Mouse (Mus musculus) thymus, postnatal 14 days (tissue): ENCODE data around the gene Pom121l2.

Source experiments
- DNase-seq: peaks from one replicate; pipeline ENCODE4 v3.0.0; 2021

Pom121l2 gene

DNA sequence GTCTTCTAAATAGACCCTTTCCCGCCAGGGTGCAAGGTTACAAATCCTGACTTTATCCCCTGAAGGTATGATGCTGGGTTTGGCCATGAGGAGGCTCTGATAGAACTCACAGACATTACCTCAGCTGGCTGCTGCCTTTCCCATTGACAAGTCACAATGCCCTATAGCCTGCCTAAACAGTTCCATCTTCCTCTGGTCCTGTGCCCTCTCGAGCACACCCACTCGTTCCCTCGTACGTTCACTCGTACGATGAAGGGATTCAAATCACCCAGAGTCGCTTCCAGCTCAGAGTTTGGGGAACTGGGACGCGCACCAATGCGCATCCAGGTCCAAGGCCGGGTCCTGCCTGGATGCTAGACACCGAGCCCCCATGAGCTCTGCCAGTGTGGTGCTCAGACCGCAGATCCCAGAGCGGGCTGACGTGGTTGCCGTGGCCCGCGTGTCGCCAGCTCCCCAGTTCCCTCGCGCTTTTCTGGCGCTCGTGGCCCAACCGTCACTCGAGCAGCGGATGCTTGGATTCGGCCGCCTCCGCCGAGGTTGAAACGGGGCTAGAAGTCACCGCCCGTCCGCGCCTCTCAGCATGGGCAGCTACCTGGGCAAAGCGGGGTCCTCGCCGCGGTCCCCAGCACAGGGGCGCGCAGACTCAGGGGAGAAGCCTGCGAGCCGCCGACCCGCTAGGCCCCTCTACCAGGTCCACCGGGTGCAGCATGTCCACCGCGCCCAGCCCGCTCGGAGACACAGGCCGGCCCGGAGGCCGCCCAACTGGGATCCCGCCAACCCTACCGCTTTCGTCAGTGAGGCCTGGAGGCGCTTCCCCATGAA is at the start of gene Pom121l2:
TSS of gene Pom121l2 (plus strand) at position 214 of the 822 bp plus-strand sequence.
- peak; percentile 21 for DNase-seq

DNA sequence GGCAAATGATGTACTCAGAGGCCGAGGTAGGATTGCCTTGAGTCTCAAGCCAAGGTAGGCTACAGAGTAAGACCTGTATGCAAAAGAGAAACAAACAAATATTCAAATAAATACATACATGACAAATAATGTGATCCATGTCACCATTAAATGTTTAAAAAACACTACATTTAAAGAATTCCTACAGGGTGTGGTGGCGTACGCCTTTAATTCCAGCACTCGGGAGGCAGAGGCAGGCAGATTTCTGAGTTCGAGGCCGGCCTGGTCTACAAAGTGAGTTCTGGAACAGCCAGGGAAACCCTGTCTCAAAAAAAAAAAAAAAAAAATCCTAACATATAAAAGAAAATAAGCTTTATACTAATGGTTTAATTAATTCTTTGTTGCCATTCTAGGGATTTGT is 49.3 kb upstream of the Pom121l2 start:
- no peak for DNase-seq

DNA sequence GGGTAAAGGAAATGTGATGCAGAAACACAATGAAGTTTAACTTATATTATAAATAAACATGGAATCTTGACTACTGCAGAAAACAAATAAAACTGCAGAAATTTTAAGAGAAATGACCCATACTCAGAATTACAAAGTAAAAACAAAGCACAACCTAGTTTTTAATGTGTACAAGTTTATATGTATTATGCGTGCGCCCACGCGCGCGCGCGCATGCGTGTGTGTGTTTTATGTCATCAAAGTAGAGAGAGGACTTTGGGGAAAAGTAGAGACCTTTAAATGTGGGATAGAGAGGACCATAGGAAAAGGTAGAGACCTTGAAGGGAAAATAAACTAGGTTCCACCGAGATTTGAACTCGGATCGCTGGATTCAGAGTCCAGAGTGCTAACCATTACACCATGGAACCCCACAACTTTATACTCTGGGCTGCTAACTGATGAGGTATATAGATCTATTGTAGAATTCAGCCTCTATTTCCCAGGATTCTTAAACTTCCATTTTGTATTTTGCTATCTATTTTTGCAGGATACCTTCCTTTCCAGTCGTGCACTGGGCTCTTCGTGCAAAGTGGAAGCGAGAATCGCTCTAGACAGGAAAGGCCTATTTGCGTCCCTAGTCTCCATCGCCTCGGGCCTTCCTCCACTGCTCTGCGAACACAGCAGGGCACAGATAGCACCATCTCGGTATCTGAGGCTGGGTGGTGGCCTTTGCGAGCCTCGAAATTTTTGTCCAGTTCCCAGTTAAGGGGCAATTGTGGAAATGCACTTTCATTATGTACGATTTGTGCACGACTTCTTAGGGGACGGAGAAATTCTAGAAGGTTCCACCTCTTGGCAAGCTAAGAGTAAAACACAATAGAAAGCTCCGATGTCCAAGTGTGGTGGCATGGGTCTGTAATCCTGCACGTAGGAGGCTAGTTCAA is 47.1 kb upstream of the Pom121l2 start:
- no peak for DNase-seq

DNA sequence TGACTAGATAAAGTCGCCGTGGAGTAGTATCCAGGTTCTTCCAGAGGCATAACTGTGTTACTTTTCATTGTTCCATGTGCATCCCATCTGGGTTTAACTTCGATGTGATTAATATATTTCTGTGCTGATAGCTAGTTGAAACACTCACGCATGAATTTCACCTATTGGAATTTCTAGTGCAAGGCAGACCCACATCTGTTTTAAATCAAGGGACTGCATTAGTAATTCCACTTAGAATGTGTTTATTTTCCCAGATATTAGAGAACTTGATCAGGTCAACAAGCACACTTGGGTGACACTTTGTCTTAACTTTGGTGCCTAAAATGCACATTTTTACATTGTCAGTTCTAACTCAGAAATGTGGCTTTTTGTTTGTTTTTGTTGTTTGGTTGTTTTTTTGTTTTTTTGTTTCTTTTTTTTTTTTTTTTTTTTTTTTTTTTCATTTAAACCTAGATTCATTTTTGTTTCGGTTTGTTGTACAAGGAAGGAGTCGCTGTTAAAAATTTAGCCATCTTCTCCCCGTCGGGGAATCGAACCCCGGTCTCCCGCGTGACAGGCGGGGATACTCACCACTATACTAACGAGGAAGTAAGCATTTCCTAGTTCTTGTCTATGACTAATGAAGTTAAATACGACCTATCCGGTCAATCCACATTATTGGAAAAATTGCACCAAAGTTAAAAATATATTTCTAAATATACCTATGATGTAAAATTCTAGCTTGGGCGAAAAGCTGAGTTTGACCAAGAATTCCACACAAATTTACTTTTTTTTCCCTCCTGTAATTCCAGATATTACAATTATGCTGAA is 45.8 kb upstream of the Pom121l2 start:
- peak; percentile 85 for DNase-seq

DNA sequence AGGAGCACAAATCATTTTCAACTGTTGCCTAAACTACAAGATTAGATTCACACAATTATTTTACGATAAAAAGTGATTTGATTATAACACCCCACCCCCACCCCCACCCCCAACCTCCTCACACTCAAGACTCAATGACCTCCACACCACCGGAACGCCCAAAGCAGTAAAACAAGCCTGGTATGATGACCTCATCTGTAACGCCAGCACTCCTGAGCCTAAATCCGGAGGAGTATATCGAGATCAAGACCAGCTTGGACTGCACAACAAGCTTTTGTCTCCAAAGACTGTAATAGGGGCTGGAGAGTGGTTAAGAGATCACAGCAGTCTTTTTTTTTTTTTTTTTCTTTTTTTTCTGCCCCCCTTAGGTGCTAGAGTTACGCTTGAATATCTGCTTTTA is 45.2 kb upstream of the Pom121l2 start:
- DNase-seq = no peak

DNA sequence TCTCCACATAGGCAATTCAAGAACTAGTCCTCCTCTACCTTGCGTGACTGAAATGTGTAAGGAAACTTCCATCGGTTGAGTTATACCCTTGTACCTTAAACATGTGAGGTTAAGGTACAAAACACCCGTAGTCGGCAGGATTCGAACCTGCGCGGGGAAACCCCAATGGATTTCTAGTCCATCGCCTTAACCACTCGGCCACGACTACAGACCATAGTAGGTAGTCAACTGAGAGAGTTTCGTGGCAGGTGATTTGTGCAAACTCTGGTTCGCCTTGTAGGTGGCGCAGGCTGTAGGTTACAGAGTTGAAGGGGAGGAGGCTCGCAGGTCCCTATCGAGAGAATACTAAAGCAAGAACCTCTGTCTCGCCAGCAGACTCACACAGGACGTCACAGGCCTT is 44.0 kb upstream of the Pom121l2 start:
- peak; percentile 91 for DNase-seq

DNA sequence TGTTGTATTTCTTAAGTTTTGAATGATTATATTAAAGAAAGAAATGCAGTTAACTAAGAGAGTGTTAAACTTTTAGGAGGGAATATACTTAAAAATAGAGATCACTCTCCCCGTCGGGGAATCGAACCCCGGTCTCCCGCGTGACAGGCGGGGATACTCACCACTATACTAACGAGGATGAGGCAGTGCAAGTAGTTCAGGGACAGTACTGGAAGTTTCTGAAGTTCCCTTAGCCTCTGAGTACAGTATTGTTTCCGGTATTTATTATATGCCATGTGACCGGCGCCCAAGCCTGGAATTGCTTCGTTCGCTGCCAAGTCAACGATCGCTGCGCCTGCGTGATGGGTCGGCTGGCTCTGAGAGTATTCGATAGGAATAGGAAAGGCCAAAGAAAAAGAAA is 40.8 kb upstream of the Pom121l2 start:
- DNase-seq = peak; percentile 92

DNA sequence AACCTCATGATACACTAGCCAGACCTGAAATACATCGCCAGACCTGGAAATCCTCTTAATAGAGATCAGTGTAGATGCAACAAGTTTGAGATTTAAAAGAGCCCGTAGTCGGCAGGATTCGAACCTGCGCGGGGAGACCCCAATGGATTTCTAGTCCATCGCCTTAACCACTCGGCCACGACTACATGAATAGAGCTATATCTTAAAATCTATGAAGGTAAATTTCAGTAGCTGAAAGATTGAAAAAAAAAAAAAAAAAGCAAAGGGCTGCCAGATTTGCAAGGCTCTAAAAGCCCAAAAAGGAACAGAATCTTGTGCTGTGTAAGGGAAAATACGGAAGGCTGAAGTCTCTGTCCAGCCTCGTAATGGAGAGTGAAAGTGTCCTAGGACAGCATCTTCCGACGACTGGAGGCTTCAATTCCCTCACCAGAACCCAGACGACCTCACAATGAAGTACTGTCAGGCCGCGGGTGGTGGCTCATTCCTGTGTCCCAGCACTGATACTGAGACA is 40.1 kb upstream of the Pom121l2 start:
- peak; percentile 89 for DNase-seq

DNA sequence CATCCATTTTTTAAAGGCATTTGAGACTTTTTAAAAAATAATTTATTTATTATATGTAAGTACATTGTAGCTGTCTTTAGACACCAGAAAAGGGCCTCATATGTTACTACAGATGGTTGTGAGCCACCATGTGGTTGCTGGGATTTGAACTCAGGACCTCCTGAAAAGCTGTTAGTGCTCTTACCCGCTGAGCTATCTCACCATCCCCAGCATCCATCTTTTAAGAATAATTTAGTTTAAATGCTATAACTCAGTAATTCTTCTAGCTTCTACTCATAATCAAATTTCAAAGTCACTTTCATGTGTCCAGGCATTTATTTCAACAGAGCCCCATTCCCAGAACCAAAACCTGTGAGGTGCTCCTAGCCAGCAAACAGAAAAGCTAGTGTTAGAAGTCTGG is 37.4 kb upstream of the Pom121l2 start:
- DNase-seq = no peak

DNA sequence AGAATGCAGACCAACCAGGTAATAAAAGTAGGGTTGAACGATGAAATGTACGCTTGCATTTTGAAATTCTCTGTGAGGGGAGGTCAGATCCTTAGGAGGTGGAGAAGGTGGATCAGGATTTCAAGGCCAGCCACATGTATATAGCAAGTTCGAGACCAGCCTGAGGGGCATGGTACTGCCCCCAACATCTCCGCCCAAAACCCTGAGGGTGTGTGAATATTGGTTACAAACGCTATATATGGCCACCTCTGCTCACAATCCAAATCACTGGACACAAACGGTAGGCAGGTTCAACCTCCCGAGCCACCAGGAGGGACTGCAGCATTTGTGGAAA is 36.4 kb upstream of the Pom121l2 start:
- no peak for DNase-seq

DNA sequence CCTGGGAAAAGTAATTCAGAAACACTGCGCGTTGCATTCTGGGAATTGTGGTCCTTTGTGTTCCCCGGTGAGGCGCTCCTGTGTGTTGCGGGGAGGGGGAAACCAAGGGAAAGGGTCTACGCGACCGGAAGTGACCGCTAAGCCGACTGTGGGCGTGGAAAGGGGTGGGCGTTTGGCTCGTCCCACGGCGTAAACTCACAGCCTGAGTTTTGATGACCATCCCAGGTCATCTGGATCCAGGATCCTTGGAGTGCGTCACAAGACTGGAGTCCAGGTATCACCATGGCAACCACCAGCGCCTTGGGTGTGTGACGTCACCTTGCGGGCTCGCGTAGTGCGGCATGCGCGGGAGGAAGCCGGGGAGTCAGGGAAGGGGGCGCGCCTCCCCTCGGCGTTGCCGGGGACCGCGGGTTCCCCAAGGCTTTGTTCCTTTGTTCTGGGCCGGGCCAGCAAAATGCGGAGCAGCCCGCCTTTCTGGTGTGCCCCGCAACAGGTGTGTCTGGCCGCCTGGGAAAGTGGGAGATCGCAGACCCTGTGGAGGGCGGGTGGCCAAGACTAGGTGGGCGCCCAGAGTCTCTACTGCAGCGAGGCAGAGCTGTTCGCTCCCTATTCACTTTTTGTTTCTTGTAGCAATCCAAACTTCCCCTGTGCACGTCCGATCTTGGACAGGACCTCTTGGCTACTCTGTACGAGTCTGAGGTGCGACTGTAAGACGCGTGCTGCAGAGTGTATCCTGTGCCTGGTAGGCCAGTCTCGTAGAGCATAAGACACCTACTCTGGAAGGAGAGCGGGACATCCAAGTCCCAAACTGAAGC is 35.9 kb upstream of the Pom121l2 start, which contains the start of gene Zfp184:
TSS of gene Zfp184 (plus strand) at position 169 of the 815 bp plus-strand sequence.
- peak; percentile 91 for DNase-seq

DNA sequence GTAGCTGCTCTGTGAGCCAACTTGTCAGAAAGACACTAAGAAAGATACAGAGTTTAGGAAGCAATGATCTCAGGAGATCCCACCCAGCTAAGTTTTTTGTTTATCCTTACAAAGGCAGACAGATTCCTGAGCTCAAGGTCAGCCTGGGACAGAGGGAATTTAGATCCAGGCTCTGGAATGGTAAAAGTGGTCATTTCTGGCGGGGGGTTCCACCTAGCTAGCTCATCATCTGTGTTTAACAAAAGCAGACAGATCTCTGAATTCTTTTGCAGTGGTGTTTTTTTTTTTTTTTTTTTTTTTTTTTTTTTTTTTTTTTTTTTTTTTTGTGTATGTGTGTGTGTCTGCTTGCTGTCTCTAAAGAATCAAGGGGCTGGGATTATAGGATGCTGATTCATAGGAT is 11.7 kb upstream of the Pom121l2 start:
- DNase-seq = no peak

DNA sequence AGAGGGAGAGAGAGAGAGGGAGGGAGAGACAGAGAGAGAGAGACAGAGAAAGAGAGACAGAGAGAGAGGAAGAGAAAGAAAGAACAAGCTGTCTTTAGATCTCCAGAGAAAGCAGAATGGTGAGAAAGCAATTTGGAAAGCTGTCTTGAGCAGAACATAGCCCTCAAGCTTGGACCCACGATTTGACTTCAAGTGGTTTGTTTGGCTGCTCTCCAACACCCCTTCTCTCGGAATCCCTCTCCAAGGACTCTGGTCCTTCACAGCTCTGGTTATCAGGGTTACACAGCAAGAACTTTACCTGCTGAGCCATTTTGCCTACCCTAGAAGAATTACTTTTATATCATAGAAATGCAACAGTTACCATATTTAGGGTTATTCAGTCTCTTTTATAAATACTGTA is 11.2 kb upstream of the Pom121l2 start:
- DNase-seq = no peak

DNA sequence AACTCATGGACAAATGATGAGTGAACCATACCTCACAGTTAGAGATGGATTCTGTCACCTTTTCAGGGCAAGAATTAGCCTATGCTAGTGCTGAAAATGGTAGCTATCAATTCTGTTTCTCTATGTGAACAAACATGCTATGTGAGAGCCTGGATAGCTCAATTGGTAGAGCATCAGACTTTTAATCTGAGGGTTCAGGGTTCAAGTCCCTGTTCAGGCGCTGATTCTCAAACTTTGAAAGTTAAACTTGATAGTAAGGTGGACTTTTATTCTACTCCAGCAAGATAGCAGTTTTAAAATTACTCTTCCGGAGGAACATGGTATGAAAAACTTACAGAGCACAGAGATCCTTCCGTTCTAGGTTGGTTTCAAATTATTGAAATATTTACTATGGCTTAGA is 9.4 kb upstream of the Pom121l2 start:
- DNase-seq = no peak

DNA sequence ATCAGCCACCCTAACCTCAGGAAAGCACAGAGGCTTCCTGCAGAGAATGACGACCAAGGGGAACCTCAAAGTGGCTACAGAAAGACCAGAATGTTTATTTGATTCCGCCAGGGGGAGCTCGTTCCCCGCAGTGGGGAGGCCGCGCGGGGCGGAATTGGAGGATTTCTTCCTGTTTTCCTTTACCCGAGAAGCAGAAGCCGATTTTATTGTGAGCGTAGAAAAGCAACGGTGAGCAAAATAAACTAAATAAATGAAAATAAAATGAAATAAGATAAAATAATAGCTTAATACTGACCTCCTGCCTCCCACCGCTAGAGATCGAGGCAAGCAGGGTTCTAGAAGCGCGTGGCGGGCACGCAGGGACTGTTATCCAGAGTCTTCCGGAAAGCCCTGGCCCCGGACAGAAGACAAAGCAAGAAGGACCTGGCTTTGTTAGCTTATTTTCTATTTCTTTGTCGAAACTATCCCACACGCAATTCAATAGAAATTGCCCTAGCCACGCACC is 6.7 kb upstream of the Pom121l2 start:
- peak; percentile 91 for DNase-seq

DNA sequence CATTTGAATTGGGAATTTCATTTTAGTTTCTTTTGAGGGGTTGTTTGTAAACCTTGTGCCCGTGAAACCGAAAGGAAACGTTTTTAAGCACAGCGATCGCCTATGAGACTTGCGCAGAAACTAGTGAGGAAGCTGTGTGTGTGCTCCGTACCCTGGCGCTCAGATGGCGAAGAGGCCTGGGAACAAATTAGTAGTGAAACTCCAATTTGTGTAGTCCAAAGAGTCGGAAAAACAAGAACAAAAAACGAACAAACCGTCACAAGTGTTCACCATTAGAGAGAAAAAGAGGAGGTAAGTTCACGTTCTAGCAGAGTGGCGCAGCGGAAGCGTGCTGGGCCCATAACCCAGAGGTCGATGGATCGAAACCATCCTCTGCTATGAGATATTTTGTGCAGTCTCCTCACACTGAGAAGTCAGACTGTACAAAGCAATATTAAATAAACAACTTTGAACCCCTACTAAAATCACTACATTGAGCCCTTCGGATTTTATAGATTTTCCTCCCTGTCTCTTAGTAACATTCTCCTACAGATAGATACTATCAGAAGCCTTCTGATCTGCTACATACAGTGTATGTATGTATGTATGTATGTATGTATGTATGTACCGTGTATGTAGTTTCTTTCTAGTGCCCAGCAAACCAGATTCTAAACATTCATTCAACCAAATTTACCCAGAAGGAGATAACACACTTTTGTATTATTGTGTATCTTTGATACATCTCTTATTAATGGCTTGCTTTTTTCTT is 6.1 kb upstream of the Pom121l2 start:
- peak; percentile 82 for DNase-seq

DNA sequence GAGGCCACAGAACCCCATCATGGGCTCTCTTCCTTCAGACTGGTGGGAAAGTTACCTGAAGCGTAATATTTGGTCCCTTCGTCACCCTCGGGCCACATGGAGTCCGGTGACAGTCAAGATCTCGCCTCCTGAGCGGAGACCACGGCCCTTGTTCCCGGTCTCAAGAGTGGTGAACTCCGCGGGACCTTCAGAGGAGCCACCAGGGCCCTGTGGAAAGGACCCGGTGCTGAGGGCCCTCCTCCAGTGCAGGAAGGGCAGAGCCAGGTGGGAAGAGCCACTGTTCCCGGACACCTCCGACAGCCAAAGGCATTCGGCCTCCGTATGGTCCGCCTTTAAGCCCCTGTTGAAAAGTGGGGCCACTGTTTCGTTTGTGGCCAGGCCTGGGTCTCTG is 804 bp downstream of the Pom121l2 start:
- DNase-seq = no peak

DNA sequence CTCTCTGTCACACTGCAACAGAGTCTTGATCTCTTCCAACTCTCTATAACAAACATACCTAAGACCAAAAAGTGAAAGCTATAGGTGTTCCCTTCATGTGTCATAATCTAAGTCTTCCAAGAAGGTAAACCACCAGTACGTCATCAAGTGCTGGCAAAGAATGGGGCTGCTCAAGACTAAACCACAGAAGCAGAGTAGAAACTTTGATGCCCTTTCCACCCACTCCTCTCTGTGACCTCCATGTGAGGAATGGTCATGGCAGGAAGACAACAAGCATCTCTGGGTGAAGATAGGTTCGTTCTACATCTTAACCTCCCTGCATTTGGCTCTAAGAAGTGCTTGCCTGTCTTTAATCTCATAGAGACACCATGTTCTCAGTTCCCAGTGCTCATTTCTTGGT is 3.5 kb downstream of the Pom121l2 start:
- no peak for DNase-seq

DNA sequence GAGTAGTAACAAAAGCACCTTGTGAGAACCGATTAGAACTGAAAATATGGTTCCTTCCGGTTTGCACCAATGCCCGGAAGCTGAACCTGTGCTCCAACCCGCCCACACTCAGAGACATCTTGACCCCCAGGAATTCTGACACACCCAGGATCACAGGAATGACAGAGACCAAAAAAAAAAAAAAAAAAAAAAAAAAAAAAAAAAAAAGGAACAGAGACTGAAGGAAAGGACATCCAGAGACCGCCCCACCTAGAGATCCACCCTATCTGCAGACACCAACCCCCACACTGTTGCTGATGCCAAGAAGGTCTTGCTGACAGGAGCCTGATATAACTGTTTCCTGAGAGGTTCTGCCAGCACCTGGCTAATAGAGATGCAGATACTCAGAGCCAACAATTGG is 11.6 kb downstream of the Pom121l2 start:
- DNase-seq = no peak

DNA sequence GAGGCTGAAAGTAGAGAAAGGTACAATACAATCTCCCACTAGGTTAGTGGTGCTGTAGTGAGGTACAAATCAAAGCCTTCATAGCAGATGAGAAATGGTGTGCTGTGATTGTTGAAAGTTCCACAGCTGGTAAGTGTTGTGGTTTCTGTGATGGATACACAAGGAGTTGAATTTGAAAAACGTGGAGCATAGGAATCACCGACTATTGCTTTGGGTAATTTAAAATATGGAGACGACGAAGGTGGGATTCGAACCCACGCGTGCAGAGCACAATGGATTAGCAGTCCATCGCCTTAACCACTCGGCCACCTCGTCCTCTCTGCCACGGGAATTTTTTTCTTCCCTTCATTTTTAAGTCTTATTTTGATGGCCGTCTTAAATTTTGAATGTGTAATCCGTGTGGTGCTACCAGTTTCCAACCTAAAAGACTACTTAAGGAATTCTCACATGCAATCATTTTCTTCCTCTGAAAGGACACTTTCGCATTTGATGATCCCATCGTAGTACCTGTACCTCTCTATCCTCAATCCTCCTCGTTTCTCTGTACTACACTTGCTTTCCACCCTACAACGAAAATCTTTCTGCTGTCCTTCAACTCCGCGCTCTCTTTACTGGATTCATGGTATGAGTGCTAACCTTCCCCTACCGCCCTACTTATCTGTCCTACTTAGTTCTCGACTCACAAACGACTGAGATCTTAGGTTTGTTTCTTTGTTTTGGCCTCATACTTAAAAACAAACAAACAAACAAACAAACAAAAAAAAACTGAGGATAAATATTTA is 13.2 kb downstream of the Pom121l2 start:
- peak; percentile 56 for DNase-seq
